In the genomic region with DNA sequence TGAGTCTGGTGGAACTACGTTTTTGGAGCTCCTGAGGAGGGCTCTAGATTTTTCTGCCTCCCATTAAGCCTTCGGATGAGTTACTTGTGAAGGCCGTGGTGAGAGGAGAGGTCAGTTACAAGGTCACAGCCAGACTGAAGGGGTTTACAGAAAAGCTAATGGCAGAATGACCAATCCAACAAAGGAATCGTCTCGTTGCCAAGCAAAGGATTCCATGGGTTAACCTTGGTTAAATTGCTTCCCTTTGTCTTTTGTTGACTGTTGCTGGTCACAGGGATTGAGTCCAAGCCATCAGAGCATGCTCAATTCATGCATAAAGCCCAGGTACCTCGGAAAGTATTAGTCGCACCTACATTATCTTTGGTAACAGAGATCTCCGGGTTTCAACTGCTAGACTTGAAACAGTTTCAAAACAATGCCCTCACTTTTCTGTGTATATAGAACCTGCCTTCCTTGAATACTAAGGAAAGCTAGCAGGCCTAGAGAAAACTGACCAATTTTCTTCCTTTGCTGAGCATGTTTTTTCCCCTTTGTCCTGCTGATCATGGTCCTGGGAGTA, we compare ENCODE assay signal across 18 mouse cellular contexts.
DNase-seq lines count a peak whose midpoint lies in the region; ATAC-seq and TF ChIP-seq lines count a peak whose summit lies in the region.
"Had no signal": no experiment of that assay in that cellular context is flagged by ENCODE, and none has a peak within 500 bp of the region (broad histone marks: within the 10 kb centered on the region; RNA-seq: fewer than 3 reads in every experiment).

No protein-coding gene starts in this region.

- no peak overlapping the region; the same call in 1 of the 2 replicates for H3K27ac ChIP-seq in midbrain, embryonic 10.5 days (replicated peaks)
- no peak overlapping the region for H3K27ac ChIP-seq in midbrain, embryonic 14.5 days (replicated peaks; ENCODE audit: low read depth, low read length)
- H3K27ac ChIP-seq in forebrain, embryonic 15.5 days (replicated peaks): no peak overlapping the region
- H3K27ac ChIP-seq in left cerebral cortex, adult 2 months: no peak overlapping the region
- H3K27ac ChIP-seq: embryonic facial prominence, embryonic 15.5 days; heart, embryonic 13.5 days; hindbrain, embryonic 14.5 days had no signal

- intact Hi-C loops in left cerebral cortex, adult 2 months (cut with DNase I): loop anchor here (5.0 to 10.0 kb wide), 2 partner anchors 1169 to 1911 kb away; no protein-coding TSS in a partner anchor

- TF ChIP-seq CTCF in left cerebral cortex, adult 2 months (IDR thresholded peaks at IDR 0.05): no peak

- H3K36me3 ChIP-seq in midbrain, embryonic 10.5 days: no peaks in the 10 kb centered on the region
- no peaks in the 10 kb centered on the region for H3K36me3 ChIP-seq in midbrain, embryonic 14.5 days (ENCODE audit: control insufficient read depth, insufficient read depth, low read length)
- no peaks in the 10 kb centered on the region for H3K36me3 ChIP-seq in forebrain, embryonic 15.5 days
- H3K36me3 ChIP-seq: embryonic facial prominence, embryonic 15.5 days; heart, embryonic 13.5 days had no signal

- H3K27me3 ChIP-seq in midbrain, embryonic 10.5 days (ENCODE audit: low read depth, poor library complexity, severe bottlenecking): no peaks in the 10 kb centered on the region
- no peaks in the 10 kb centered on the region for H3K27me3 ChIP-seq in midbrain, embryonic 14.5 days (ENCODE audit: control insufficient read depth, insufficient read depth, low read length)
- no peaks in the 10 kb centered on the region for H3K27me3 ChIP-seq in forebrain, embryonic 15.5 days
- H3K27me3 ChIP-seq: embryonic facial prominence, embryonic 15.5 days; heart, embryonic 13.5 days had no signal

- H3K4me1 ChIP-seq in midbrain, embryonic 10.5 days: peaks cover 20% of the 10 kb centered on the region
- H3K4me1 ChIP-seq in midbrain, embryonic 14.5 days (ENCODE audit: control insufficient read depth, insufficient read depth, low read length): no peaks in the 10 kb centered on the region
- no peaks in the 10 kb centered on the region for H3K4me1 ChIP-seq in forebrain, embryonic 15.5 days
- H3K4me1 ChIP-seq: embryonic facial prominence, embryonic 15.5 days had no signal

- 40% methylated on average over 8 of the region's 8 CpGs for WGBS in midbrain, embryonic 10.5 days
- WGBS in midbrain, embryonic 14.5 days: 34% methylated on average over 8 of the region's 8 CpGs
- 61% methylated on average over 8 of the region's 8 CpGs for WGBS in forebrain, embryonic 15.5 days

- DNase-seq in midbrain, embryonic 10.5 days (ENCODE audit: low spot score): peak; percentile 27
- DNase-seq in midbrain, embryonic 14.5 days: no peak
- peak; percentile 24 for DNase-seq in WW6 (ENCODE audit: low read depth, low spot score)
- DNase-seq in embryo, embryonic 11 days: peak; percentile 18
- no peak for DNase-seq in left cerebral cortex, adult 2 months (ENCODE audit: extremely low spot score in 1 of 2, low spot score in 2 of 2)
- DNase-seq: adrenal gland, adult 8-10 months; adrenal gland, postnatal 36 days; cerebellum, adult 2 months; cerebellum, postnatal 14 days; gastrocnemius, postnatal 10 days; kidney, adult 2 months had no signal

- no peak overlapping the region for H3K9ac ChIP-seq in midbrain, embryonic 14.5 days (replicated peaks; ENCODE audit: low read length)
- no peak overlapping the region for H3K9ac ChIP-seq in forebrain, embryonic 15.5 days (replicated peaks)
- H3K9ac ChIP-seq: embryonic facial prominence, embryonic 15.5 days; heart, embryonic 13.5 days; hindbrain, embryonic 14.5 days had no signal

- H3K9me3 ChIP-seq in midbrain, embryonic 10.5 days (replicated peaks): no peaks in the 10 kb centered on the region
- no peaks in the 10 kb centered on the region for H3K9me3 ChIP-seq in midbrain, embryonic 14.5 days (ENCODE audit: control insufficient read depth, low read length)
- H3K9me3 ChIP-seq in forebrain, embryonic 15.5 days: no peaks in the 10 kb centered on the region
- H3K9me3 ChIP-seq: embryonic facial prominence, embryonic 15.5 days; heart, embryonic 13.5 days had no signal

- H3K4me2 ChIP-seq in midbrain, embryonic 14.5 days (ENCODE audit: low read length): no peak overlapping the region
- no peak overlapping the region for H3K4me2 ChIP-seq in forebrain, embryonic 15.5 days (replicated peaks)
- H3K4me2 ChIP-seq: embryonic facial prominence, embryonic 15.5 days; heart, embryonic 13.5 days; hindbrain, embryonic 14.5 days had no signal

- H3K4me3 ChIP-seq in midbrain, embryonic 10.5 days: no peak overlapping the region
- H3K4me3 ChIP-seq in midbrain, embryonic 14.5 days (replicated peaks; ENCODE audit: low read depth, low read length): no peak overlapping the region
- H3K4me3 ChIP-seq in forebrain, embryonic 15.5 days: no peak overlapping the region
- no peak overlapping the region for H3K4me3 ChIP-seq in left cerebral cortex, adult 2 months
- H3K4me3 ChIP-seq: embryonic facial prominence, embryonic 15.5 days; erythroblast, embryonic 14.5 days; heart, embryonic 13.5 days had no signal

- ATAC-seq in midbrain, embryonic 14.5 days (ENCODE audit: low FRiP score, low TSS enrichment): no peak
- ATAC-seq in forebrain, embryonic 15.5 days (replicated peaks): no peak
- ATAC-seq: forebrain, embryonic 16.5 days; intestine, embryonic 16.5 days had no signal

Comparison
In these comparisons a context has a peak if more than half of its experiments do, and no peak if none do; other contexts are left out.
1. DNase-seq: peak in midbrain, embryonic 10.5 days (single experiment), WW6 (single experiment) and embryo, embryonic 11 days (single experiment); none in midbrain, embryonic 14.5 days (single experiment) and left cerebral cortex, adult 2 months (0 of 2).